Mouse (Mus musculus) mature B cell (primary cell): ENCODE results near the gene Prkch.

Experiments
- in situ Hi-C: fragments of 300-500 bp; cut with MboI; formaldehyde crosslinking; loops from 2 replicates; pipeline ENCODE4 v1.14.3; 2019

Gene Prkch

GRCm38 (mm10) chr12:73794151-73794883 is 209.7 kb downstream of the Prkch start:
- in situ Hi-C loops: no loop called here

DNA sequence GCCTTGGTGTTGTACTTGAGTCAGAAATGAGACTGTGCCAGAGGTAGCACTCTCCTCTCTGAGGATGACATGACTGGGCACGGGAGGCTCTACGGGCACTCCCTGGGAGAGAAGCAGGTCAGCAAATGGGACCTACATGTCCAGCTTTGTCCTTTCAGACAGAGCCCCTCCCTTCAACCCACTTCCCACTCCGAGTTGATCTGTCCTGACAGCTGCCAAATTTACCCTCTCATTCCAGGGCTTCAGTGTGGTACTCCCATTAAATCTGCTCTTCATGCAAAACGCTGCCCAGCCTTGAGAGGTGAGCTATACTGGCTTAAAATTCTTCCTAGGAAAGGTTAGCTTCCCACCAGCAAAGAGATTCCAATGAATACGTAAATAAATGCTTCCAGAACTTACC is 215.1 kb downstream of the Prkch start:
- in situ Hi-C loops: no loop called here

GRCm38 (mm10) chr12:73800886-73801285 is 216.3 kb downstream of the Prkch start:
- in situ Hi-C loops: no loop called here

DNA sequence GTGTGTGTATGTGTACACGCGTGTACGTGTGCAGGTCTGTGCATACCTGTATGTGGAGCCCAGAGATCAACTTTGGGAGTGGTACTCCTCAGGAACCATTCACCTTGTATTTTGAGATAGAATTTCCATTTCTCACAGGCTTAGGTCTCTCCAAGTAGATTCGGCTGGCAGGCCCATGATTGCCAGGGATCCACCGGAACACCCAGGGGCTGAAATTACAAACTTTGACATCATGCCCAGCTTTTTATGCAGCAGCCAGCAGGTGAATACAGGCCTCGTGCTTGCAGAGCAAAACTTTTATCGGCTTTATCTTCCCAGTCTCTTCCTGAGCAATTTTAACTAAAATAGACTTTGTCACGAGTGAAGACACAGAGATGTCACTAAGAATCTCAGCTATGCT is 217.2 kb downstream of the Prkch start:
- in situ Hi-C loops: no loop called here

DNA sequence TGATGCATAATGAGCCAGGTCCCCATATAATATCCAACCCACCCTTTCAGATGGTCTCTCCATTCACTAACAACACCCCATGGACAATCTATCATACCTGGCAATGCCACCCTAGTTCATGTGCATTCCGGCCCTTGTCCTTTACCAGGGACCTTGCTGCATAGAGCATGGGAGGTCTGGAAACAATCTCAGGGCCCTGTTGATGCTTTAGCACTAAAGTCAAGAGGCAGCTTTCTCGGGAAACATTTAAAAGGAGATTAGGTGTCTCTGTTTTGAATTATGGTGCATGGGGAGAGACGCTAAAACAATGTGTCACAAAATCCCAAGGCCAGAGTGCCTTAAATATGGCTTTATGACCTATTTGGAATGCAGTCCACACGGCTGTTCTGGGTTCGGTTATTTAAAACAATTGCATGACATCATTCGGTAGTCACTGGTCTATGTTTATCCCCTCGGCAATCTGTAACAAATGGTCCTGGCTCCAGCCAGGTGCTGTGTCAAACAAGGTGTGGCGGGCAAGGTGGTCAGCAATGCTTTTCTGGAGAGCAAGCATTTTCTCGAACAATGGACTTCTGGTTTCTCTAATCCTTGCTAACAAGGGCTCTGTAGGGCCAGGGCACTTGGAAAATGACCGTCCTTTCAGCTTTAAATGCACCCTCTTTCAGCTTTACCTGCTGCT is 217.9 kb downstream of the Prkch start:
- in situ Hi-C loops: no loop called here

GRCm38 (mm10) chr12:73803946-73804345 is 219.3 kb downstream of the Prkch start:
- in situ Hi-C loops: no loop called here

DNA sequence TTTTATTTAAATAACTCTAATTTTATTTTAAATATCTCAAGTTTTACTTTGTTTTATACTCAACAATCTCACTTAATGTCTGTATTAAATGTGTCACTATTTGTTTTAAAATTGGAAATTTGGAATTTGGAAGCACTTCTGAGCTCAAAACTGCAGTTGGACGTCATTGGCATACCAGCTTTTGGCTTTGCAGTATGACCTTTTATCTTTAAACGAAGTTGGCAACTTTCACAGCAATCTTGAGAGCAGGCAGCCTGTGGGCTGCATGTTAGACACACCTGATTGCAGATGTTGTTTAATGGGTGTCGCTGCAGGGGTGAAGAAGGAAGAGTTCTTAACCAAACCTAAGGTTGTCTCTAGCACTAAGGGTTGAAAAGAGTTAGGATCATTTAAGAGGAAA is 220.9 kb downstream of the Prkch start:
- in situ Hi-C loops: no loop called here

DNA sequence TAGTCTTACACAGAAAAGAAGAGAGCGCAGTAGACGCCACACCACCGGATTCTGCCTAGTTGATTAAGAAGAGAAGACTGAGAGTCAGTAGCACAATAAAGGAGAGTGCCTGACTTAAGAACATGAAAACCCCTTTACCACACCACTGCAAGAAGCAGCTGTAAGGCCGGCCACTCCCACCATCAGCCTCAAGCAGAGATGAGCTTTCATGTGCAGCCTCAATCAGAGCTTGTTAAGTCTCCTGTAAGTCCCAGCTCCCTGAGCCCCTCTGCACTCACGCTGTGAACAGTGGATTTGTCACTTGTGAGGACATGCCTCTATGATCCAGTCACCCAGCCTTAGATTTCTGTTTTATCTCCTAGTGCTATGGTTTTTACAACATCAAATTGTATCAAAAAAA is 221.4 kb downstream of the Prkch start:
- in situ Hi-C loops: no loop called here

- in situ Hi-C loops: no loop called here
Observed at GRCm38 (mm10) chr12:73807228-73807627, 222.6 kb downstream of the Prkch start.

DNA sequence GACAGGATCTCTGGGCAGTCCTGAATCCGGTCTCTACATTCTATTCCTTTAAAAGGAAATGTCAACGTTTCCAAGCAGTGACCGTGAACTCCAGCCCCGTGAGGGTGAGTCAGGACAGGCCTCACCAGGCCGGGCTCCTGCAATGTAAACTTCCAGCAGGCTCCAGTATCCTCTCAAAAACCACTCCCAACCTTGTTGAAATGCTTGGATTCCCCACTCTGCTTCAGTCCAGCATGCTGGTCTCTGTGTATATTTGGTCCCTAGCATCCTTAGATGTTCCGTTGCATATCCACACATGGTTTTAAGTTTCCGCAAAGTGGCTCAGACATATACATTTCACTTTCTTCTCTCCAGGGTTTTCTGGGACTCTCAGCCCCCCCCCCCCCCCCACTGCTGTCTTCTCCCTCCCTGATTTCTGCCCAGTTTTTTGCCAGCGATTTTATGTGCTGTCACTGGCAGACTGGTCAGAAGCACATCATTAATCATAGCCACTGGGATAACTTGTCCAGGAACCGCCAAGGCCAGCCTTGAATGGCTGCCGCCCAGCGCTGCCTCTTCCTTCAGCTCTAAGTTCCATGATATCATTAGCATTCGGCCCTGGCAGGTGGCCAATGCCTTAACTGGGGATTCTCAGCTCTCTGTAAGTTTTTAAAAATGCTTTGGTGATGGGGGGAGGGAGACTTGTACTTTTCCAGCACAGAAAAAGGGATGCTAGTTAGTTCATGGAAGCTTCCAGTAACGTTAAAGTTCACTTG is 225.6 kb downstream of the Prkch start:
- in situ Hi-C loops: no loop called here

DNA sequence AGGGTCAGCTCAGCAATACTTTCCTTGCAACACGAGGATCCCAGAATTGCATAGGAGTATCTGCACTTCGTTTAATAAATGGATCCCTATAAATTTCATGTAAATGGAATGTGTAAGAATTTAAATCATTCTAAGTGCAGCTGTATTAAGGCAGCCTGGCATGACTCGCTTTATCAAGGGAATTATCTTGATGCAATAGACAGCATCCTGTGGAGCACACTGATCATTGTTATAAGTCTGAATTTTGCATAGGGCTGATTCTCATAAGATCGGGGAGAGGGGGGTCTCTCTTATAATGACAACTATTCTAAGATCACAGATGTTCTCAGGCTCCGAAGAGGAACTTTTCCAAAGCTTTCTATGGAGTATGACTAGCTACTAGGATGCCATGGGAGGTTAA is 226.3 kb downstream of the Prkch start:
- in situ Hi-C loops: no loop called here

DNA sequence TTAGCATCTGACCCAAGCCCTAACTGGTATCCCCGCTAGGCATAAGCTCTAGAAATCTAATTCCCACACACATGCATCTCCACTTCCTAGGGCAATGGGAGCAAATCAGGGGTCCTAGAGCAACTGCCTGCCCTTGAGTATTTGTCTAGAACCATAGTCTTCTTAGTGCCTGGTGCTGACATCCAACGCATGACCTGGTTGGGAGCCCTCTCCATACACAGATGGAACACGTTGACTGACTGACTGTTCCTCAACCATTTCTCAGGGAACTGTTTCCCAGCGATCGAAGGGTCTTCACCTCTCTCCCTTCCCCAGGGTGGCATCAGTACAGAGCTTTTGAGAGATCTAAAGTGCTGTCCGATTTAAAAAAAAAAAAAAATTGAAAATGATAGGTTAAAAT is 227.6 kb downstream of the Prkch start:
- in situ Hi-C loops: no loop called here

GRCm38 (mm10) chr12:73813016-73813900 is 228.7 kb downstream of the Prkch start:
- in situ Hi-C loops: no loop called here

GRCm38 (mm10) chr12:73814056-73814735 is 229.6 kb downstream of the Prkch start:
- in situ Hi-C loops: no loop called here

DNA sequence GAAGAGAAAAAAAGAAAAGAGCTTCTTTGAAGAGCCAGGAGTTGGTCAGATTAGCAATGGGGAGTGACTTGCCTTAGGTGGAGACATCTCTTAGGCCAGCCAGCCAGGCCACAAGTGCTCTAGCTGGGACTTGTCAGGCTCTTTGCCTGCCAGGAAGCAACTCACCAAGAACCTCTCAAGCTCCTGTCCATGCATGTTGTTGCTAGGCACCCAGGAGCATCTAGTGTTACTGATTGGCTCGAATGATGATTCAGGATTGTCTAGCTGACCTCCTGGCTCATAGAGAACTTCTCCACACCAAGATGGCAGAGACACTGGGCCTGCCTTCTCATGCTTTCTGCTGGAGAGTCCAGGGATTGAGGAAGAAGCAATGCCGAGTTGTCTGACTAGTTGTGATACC is 230.3 kb downstream of the Prkch start:
- in situ Hi-C loops: no loop called here

- in situ Hi-C loops: no loop called here
Observed at GRCm38 (mm10) chr12:73815463-73815862, 230.9 kb downstream of the Prkch start.

GRCm38 (mm10) chr12:73815892-73816291 is 231.3 kb downstream of the Prkch start:
- in situ Hi-C loops: no loop called here

DNA sequence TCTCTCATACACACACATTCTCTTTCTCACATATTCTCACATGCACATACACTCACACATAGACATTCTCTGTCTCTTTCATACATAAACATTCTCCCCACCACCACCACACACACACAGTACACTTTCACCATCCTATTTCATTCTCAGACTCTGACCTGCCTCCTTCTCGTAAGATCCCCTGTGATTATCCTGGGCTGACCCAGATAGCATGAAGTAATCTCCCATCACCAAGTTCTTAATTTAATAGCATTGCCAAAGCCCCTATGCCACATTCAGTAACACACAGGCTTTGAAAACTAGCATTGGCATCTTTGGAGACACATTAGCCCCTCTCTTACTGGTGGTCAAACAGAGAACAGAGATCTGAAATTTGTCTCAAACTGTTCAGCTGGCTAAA is 232.3 kb downstream of the Prkch start:
- in situ Hi-C loops: no loop called here

DNA sequence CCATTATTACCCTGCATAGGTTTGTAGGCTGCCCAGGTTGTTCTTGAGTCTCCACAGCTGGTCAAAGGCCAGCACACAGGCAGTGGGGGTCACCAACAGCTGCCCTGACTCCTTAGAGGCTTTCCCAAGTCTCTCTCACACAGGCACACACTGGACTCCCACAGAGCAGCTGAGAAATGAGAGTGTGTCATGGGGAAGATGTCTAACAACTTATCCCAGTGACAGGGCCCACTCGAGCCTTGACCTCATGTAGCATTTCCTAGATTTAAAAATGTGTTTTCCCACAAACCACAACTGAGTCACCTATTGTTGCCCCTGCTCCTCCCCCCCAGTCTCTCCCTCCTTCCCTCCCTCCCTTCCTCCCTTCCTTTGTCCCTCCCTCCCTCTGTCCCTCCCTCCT is 234.2 kb downstream of the Prkch start:
- in situ Hi-C loops: no loop called here

DNA sequence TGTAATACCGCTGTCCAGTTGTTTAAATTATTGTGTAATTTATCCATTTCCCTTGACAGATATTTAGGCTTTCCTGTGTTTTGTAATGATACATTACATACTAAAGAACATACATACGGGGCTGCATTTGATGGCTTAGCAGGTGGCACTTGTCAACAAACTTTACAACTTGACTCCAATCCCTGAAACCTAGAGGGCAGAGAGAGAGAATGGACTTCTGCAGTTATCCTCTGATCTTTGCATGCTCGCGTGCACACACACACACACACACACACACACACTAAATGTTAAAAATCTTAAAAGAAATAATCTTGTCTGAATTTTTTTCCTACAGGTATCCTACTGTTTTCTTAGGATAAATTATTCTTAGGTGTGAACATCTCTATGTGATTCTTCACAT is 236.6 kb downstream of the Prkch start:
- in situ Hi-C loops: no loop called here

DNA sequence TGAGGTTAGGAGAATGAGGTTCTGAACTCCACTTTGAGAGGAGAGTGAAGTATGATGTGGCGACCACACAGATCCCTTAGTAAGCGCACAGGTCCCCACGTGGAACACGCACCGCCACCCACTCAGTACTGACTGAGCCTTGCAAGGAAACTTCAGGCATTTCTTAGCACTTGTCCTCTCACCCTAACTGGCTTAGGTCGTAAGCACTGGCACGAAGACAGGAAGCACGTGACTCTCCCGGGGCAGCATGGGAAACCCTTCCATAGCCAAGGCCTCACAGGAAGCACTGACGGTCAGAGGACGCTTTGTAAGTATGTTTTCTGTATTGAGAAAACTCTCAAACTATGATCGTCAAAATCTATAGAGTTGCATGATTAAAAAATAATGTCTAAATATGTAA is 237.7 kb downstream of the Prkch start:
- in situ Hi-C loops: no loop called here
